Mouse (Mus musculus) frontal cortex, adult (tissue): ENCODE measurements around the gene Cacna1d.
A peak's percentile ranks its signal among the peaks of the same experiment; 100 is the strongest.

ENCODE experiments used
- ATAC-seq: cut with Nextera tagmentation; 2 replicates; pipeline ENCODE4 v1.9.2; 2017; ENCODE audit warnings: mild to moderate bottlenecking, moderate library complexity, mixed read lengths; ENCODE audit not compliant: low TSS enrichment

Cacna1d gene

DNA sequence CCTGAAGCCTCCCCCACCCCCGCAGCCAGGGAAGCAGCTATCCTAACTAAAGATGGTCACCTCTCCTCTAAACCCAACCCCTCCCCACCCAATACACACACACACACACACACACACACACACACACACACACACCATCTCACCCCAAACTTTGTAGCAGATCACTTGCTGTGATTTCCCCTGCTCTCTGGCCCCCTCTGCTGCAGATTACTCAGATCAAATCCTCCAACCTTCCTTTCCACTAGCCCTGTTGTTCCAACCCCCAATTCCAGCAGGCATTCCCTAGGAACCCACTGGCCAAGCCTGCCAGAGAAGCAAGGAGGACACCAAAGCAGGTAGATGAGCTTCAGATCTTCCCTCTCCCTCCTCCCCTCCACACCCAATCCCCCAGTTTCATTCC lies 118.4 kb downstream of the Cacna1d start:
- no peak for ATAC-seq

DNA sequence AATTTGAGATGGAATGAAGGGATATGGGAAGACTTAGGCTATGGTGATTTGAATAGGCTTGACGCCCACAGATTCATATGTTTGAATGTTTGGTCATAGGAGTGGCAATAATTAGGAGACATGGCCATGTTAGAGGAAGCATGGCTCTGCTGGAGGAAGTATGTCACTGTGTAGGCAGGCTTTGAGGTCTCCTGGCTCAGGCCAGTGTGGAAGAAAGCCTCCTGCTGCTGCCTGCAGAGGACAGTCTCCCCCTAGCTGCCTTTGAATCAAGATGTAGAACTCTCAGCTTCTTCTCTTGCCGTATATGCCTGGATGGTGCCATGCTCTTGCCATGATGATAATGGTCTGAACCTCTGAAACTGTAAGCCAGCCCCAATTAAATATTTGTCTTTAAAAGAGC lies 120.2 kb downstream of the Cacna1d start:
- no peak for ATAC-seq

DNA sequence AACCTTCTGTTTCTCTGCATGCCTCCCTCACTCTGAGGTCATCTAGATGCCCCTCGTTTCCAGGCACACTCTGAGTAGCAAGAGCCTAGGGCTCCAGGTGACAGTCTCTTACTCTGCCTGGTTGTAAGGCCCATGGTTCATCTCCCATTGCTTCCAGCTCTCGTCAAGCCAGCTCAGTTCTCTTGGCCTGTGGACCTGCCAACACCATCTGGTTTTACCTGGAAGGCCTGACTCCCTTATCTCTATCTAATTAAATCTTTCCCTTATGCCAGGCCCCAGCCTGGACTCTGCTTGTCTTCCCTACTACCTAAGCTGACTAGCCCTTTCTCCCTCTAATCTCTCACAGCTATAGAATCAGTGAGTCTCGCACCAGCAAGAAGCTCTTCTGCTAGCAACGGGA lies 124.2 kb downstream of the Cacna1d start:
- ATAC-seq, result no peak

DNA sequence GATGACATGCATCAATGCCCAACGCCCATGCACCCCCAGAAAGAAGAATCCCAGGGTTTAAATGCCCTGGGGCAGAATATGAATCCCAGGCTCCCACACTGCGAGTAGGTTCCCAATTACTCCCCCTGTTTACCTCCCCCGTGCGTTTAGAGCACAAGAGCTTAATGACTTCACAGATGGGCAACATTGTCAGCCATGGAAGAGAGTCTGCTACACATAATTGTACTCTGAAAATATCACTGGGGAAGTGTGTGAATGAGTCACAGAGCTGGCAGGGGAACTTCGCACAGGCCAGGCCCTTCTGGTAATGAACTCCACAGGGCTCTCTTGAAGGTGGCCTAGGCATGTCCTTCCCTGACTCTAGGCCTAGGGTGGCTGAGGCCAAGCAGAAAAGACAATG lies 125.4 kb downstream of the Cacna1d start:
- peak; percentile 80 for ATAC-seq

DNA sequence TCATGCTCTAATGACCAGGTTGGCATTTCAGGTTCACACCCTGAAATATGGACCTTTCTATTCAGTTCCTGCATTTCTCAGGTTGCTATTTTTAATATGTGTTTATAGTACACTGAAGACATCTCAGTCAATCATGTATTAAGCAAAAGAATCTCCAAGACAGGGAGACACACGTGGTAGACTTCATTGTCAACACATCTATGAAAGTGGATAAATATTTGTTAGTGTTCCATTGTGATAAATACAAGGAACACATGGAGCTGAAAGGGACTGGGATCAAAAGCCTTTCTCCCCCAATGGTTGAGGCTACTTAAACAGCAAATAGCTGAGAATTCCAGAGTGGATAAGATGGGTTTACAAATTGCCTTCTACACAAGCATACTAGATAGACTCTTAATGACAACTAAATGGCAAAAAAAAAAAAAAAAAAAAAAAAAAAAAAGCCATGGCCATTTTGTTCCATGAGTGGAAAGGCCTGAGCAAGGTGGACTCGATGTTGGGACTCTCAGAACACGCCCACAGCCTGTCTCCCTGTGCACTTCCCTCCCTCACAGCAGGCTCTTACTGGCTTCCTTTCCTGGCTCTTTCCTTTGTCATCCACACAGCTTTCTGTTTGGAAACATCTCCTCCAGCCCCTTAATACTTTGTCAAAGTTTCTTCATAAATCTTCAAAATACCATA lies 127.6 kb downstream of the Cacna1d start:
- no peak for ATAC-seq

DNA sequence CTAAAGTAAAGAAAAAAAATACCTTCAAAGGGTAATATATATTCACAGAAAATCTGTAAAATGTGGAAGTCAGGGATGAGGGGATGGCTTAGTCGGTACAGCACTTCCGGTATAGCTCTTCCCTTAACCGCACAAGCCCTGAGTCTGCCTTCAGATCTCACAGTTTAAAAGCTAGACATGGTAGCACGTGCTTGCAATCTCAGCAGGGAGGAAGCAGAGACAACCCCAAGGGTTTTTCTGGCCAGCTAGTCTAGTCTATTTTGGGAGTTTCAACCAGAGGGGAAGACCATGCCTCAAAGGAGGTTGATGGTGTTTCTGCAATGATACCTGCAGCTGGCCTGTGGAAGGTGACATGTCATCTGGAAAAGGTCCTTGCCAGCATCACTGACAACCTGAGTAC lies 128.9 kb downstream of the Cacna1d start:
- no peak for ATAC-seq

DNA sequence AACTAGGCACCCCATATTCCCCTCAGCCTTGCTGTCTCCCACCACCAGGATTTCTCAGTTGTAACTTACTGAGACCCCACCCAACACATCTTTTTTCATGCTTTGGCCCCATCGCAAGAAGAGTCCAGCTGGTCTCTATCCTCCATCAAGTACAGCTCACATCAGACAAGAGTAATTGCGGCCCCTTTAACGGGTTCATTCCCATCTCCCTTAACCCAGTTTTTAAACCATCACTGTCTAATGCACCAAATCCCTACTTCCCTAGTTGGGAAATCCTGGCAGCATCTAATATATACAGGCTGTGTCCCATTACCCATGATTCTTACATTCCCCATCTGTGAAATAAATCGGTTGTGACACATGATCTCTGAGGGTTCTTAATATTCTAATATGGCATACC lies 130.8 kb downstream of the Cacna1d start:
- no peak for ATAC-seq

DNA sequence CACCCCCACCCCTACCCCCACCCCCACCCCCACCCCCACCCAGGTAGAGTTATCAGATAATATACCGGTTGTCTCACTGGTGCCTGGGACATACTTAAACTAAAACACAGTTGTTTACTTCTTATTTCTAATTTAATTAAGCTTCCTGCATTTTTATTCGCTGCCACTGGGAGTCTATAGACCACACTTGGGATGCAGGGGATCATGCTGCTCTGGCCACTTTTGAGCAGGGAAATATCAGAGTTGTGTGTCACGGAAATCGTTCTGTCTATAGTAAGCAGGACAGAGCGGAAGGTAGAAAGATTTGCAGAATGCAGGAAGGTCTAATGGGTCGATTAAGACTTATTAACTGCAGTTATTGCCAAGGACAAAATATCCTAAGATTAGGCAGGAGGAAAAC lies 131.3 kb downstream of the Cacna1d start:
- no peak for ATAC-seq

DNA sequence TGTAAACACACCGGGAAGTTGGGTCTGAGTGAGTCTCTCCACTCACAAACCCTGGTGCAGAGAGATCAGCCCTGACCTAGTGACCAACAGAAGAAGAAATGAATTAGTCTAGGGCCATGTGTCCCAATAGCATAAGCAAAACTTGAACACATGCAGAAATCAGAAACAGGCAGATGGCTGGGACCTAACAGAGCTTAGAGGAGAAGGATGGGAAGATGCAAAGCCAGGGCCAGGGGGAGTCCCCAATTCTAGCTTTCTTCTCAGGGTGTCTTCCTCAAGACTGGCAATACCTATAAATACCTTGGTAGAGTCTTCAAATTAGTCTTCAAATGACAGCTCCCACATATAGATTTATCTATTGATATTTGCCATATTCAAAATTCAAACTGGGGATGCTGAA lies 133.2 kb downstream of the Cacna1d start:
- no peak for ATAC-seq

DNA sequence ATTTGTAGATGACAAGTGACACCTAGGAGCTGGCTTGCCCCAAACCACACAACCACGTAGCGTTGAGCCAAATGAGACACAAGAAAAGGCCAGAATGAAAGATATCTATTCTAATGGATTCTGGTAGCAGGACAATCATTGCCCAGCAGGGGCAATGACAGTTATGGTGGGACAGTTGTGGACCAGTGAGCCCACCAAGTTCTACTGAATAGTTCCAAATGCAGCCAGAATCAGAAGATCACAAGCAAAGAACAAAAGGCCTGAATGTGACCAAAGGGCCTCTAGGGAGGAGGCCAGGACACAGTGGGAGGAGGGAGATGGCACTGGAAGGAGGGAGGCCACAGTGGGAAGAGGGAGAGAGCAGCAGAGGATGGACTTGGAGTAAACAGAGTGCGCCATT lies 134.8 kb downstream of the Cacna1d start:
- no peak for ATAC-seq

DNA sequence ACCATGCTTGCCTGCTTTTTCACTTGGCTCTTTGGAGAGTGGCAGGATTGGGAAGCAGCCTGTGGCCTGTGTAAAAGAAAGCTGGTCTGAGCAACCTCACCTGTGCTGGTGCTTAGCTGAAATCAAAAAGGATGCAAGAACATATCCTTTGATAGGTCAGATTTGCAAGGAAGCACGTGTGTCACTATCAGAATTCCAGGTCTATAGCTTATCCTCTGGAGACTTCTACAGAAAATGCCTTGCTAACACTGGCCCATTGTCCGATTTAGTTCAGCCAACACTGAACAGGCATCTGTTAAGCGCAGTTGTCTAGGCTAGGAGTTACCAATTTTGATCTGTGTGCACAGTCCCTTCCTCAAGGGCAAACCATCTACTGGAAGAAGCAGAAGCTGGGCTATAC lies 136.5 kb downstream of the Cacna1d start:
- no peak for ATAC-seq

DNA sequence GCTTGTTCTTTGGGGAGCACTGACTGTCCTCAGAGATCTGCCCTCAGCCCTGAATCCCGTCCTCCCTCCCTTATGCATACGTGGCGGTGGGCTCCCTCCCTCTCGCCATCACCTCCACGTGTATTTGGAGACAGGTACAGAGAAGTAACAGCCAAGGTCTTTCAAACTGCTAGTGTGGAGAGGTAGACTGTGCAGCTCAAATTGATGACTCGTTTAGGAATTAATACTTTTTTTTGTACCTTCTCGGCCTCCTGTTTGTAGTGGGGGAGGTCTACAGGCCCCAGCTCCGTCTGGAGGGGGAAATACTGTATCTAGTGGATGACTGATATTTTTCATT lies 137.2 kb downstream of the Cacna1d start:
- peak; percentile 3; the same call in 1 of the 2 replicates for ATAC-seq

DNA sequence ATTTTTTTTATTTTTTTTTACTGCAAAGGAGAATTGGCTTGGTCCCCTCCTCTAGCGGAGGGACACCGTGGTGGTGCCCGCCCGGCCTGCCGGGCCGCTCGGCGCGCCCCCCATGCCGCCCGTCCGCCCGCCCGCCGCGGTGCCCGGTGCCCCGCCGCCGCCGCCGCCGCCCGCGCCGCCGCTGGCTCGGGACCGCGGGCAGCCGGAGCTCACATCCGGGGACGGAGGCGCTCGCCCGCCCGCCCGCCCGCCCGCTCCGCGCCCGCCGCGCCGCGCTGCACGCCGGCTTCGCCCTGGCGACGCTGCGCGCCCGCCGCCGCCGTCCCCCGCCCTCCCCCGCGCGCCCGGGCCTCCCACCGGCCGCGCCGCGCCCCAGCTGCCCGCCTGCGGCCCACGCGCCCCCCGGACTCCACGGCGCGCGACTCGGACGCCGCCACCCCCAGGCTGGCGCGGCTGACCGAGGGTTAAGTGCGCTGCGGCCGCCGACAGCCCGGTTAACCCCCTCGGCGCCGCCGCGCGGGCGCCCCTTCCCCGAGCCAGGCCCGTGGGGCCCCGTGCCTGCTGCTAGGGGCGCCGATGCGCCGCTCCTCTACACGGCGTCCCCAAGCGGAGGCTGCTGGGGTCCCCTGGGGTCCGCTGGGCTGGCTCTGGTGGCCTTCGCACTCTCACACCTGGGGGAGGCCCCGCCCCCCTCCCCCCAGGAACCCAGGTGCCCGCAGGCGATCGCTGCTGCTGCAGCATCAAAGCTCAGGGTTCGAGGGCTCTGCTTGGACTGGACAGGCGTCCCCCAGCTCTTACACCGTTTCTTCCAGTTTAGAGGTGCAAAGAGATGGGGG lies 137.7 kb downstream of the Cacna1d start:
- ATAC-seq, result peak; percentile 16; the same call in 1 of the 2 replicates

DNA sequence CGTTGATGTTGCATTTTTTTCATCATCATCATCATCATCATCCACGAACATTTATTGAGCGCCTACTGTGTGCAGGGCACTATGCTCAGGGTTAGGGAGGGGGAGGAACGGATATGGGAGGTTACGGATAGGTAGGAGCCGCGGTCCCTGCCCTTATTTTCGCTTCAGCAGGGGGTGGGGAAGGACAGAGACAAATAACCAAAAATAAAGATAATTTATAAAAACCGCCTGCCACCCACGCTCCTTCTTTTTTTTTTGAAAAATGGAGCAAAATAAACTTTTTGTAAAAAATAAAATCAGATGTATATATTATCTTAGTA lies 138.3 kb downstream of the Cacna1d start:
- ATAC-seq, result no peak

DNA sequence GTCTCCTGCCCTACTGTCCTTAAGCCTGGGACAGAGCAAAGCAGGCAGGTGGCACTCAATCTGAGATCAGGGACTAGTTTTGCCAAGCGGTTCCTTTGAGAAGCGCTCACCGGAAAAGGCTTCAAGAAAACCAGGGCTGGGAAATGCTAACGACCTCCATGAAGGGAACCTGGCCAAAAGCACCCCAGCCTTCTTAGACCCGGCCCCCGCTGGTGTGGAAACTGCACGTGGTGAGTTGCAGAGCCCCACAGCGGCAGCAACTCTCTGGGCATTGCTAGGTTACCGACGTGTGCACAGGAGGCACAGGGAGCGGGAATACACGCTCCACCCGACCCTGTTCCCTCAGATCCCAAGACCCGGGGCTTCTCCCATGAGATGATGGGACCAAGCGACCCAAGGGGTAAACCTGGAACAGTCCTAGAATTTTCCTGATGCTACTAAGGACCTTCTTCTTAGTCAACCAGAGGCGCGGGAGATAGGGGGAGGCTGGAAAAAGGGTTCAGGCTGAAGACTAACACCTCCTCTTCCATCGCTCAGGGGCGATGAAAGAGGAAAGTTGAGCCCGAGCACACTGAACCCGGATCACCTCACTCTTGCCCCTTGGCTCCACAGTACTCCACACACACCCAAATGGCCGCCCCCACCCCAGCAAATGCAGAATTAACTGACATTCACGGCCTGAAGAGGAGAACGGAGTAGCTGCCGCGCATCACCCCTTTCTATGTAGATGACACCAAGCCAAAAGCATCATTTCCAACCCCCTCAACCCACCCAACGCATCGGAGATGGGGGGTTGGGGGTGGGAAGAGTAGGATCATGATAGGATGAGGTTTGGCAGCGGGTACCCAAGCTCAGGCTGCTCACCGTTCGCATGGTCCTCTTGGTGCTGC lies 138.9 kb downstream of the Cacna1d start:
- ATAC-seq, result peak; percentile 38; the same call in 1 of the 2 replicates

DNA sequence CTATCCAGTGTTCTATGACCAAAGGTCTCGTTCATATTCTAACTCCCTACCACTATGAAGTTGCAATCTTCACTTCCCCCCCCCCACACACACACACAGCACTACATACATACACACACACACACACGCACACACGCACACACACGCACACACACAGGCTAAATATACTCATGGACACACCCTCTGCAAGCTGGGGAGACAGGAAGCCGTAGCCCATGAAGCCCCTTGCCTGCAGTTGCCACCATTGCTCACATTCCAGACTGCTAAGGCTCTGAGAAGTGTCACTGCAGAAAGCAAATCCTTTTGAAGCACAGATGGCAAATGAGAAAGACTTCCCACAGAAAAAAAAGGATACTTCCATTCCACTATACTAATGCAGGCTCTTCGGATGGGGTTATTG lies 141.0 kb downstream of the Cacna1d start:
- no peak for ATAC-seq

DNA sequence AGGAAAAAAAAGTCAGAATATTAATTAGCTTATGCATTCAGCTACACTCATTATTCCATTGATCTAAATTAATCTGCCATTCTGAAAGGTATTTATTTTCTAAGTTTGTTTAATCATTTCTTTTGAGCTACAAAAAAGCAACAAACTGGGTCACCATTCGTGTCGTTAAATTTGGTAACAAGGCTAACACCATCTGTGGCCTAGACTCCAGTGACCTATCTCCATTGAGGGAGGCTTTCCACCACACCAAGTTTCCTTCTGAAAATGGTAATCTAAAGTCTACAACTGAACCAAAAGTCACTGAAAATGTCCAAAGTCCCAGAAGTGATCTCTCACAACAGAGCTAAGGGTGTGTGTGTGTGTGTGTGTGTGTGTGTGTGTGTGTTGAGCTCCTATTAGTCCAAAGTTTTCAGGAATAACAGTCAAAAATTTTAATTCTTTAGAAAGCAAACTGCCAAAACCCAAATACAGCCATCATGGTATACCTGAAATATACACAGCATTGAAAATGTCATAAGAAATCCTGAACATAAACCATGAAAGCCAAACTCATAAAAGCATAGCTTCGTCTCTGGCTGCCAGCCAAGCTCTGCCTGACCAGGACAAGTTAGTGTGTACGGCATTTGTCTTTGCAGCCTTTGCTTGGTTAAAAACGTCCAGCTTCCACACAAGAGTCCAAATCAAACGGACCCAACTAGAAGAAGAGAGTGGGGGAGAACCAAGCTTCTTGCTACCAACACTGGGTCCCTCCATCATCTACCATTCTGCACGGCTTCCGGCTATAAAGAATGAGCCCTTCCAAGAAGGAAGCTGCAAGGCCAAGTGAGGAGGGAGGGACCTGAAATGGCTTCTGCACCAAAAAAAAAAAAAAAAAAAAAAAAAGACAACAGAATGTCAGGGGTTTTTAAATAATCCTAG lies 146.0 kb downstream of the Cacna1d start:
- ATAC-seq, result no peak

DNA sequence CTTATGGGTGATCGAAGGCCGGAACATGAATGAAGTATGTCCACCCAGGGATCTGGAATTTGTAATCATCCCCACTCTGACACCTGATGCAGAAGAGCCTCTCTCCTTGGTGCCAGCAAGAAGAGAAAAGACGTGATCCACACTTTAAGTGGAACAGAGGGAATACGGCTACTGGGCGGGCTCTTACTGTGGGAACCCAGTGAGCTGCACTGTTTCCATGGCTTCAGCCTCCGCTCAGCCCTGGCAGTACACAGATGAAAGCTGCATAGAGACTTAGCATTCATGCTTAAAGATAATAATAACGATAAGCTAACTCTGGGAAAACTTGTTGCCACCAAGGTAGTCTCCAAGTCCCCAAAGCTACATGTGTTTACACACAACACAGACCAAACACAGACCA lies 147.5 kb downstream of the Cacna1d start:
- peak; percentile 76 for ATAC-seq

DNA sequence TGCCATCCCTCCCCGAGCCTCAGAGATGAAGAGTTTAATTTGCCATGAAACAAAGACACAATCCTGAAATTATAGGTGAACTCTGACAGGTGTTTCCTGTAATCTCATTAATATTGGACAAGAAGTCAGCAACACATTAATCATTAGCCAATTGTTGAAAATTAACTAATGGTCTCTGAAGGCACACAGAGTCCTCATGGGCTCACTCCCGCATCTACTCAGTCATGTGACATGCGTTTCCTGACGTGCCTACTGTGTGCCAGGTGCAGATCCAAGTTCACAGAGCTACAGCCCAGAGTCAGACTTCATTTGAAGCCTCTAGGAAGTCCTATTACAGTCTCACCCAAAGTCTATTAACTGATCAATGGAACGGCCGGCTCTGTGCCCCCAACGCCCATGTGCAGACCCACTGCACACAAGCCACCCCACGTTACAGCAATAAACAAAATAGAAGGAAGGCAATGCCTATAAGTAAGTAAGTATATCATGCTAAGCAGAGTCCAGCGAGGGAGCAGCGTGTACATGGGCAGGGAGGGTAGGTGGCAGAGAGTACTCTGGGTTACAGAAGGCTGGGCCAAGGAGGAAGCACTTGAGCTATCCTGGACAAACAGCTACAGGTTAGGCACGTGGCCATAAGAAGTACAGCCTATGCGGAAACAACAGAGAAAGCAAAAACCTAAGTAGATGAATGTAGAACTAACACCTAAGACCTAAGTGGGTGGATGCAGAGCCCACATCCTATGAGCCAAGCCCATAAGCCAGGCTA lies 149.2 kb downstream of the Cacna1d start:
- ATAC-seq, result no peak

DNA sequence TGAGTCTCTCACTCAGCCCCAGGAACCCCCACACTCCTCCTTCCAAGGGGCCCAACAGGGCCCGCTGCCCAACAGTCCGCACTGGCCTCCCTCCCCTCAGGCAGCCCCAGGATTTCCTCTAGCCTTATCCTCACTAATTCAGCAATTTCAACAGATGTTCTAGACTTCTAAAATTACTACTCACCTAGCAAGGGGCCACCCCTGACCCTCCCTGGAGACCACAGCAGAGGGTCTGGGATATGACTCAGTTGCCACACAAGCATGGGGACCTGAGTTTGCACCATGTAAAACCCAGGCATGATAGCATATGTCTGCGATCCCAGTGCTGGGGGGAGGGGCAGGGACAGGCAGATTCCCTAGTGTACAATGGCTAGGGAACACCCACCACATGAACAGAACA lies 151.1 kb downstream of the Cacna1d start:
- ATAC-seq, result no peak

DNA sequence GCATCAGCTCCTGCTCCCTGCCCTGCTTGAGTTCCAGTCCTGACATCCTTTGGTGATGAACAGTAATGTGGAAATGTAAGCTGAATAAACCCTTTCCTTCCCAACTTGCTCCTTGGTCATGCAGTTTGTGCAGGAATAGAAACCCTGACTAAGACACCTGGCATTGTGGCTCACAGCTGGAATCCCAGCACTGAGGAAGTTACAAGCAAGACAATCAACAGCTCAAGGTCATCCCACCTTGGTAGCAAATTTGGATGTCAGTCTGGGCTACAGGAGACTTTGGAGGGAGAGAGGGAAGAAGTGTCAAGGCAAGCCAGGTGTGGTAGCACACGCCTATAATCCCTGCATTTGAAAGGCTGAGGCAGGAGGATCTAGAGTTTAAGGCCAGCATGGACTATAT lies 159.4 kb downstream of the Cacna1d start:
- no peak for ATAC-seq
